Mouse (Mus musculus) bone marrow macrophage, adult 2 months (primary cell): ENCODE measurements around the gene Fars2.

Experiments used
- CTCF ChIP-seq: IDR thresholded peaks from 2 replicates; pipeline ENCODE4 v1.5.1; 2012; ENCODE audit warnings: low read depth, mild to moderate bottlenecking, low read length, moderate library complexity
- POLR2A ChIP-seq: IDR thresholded peaks from 2 replicates; pipeline ENCODE4 v1.6.1; 2012; ENCODE audit warnings: mild to moderate bottlenecking, low read depth, low read length, borderline replicate concordance

- TF ChIP-seq CTCF (no peak), POLR2A (no peak)
Measured at GRCm38 (mm10) chr13:36621333-36621659, 504.1 kb downstream of the Fars2 start.
